Mouse (Mus musculus) small intestine, adult 2 months (tissue): Measurements from ENCODE around the gene S100a6. TPM values are rescaled to one million over a fixed set of nuclear protein-coding genes. Genes with fewer than 3 reads are reported as not detected.

ENCODE experiments used
- H3K27ac ChIP-seq: fragments of 200-500 bp; 2 replicates; pipeline ENCODE4 v1.5.1; 2012; ENCODE audit warnings: low read depth, low read length, control low read depth, inconsistent platforms; ENCODE audit not compliant: insufficient read depth
- H3K27me3 ChIP-seq: fragments of 200-500 bp; 2 replicates; pipeline ENCODE4 v1.6.1; 2012; ENCODE audit warnings: mild to moderate bottlenecking, moderate library complexity, low read length, inconsistent platforms; ENCODE audit not compliant: control insufficient read depth, insufficient read depth
- H3K36me3 ChIP-seq: fragments of 200-500 bp; 2 replicates; pipeline ENCODE4 v1.6.1; 2012; ENCODE audit warnings: mild to moderate bottlenecking, low read length, control low read depth, inconsistent platforms; ENCODE audit not compliant: control insufficient read depth, insufficient read depth
- H3K4me1 ChIP-seq: fragments of 200-500 bp; 2 replicates; pipeline ENCODE4 v1.6.1; 2012; ENCODE audit warnings: low read length, inconsistent platforms, mixed read lengths; ENCODE audit not compliant: control insufficient read depth, insufficient read depth, insufficient read length
- H3K4me3 ChIP-seq: fragments of 200-500 bp; 2 replicates; pipeline ENCODE4 v1.5.1; 2012; ENCODE audit warnings: low read depth, mild to moderate bottlenecking, control low read depth, inconsistent platforms, low read length, moderate library complexity
- CTCF ChIP-seq: fragments of 200-500 bp; IDR thresholded peaks from 2 replicates; pipeline ENCODE4 v1.5.1; 2012; ENCODE audit warnings: low read depth, mild to moderate bottlenecking, control low read depth, inconsistent platforms, low read length, moderate library complexity, mixed read lengths; ENCODE audit not compliant: insufficient replicate concordance, insufficient read length; ENCODE audit errors: extremely low read depth
- POLR2A ChIP-seq: fragments of 200-500 bp; IDR thresholded peaks from 2 replicates; pipeline ENCODE4 v1.6.1; 2012; ENCODE audit warnings: low read depth, mild to moderate bottlenecking, control low read depth, inconsistent platforms, low read length, moderate library complexity
- WGBS: fragments of 180-500 bp; shearing (Covaris S2); methylation state at CpG from one replicate; pipeline ENCODE4 v1.1.7; 2018; 5-methylcytosine and 5-hydroxymethylcytosine counted together
- polyA plus RNA-seq: library from polyadenylated mRNA; depleted of rRNA; stranded (reverse); fragments of >200 nt; gene quantifications from 2 replicates; pipeline ENCODE4 v1.2.3, GENCODE M21; 2012

The S100a6 gene
- polyA plus RNA-seq, 1 experiment = 234 TPM

DNA sequence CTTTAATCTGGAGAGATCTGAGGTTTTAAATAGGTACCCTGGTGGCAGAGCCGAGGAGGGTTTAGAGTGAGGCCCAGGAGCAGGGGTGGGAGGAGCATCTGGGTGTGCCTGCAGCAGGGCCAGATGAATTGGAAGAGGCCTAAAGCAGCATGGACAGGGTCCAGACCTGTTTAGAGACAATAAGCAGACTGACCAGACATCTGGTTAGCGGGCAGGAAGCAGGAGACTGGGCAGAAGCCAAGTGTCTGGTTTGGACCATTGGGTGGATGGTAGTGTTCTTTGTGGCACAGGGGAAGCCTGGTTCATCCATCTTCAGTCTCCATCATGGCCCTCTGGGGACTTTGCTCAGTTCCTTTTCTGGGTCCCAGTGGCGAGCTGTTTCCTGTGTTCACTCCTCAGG lies 28.8 kb upstream of the S100a6 start:
- H3K27ac ChIP-seq = no peak overlapping the region
- WGBS = 59% methylated on average over 3 of the region's 3 CpGs
- no peak overlapping the region for H3K4me3 ChIP-seq
- no peaks in the 10 kb centered on the region for H3K36me3 ChIP-seq
- TF ChIP-seq CTCF (no peak), POLR2A (no peak)
- peaks cover 30% of the 10 kb centered on the region for H3K4me1 ChIP-seq
- no peaks in the 10 kb centered on the region for H3K27me3 ChIP-seq

DNA sequence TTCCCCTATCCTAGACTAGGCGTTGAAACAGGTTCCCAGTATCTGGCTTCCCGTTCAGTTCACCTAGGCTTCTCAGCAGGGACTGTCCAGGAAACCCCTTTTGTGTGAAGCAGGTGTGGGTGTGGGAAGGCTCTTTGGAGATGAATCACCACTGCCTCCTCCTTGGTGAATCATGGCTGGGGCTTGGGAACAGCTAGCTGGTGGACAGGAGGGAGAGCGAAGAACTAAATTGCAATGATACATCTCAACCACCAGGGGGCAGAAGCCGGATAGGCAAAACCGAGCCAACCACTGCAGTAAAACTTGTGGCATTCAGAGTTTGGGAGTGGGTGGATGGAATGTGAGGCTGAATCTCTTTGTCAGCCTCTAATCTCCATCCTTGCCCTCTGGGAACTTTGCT lies 27.1 kb upstream of the S100a6 start:
- no peaks in the 10 kb centered on the region for H3K36me3 ChIP-seq
- no peak overlapping the region for H3K4me3 ChIP-seq
- TF ChIP-seq POLR2A (peak; percentile 34; the same call in 1 of the 2 replicates), CTCF (peak; percentile 89; the same call in 1 of the 2 replicates)
- peaks cover 30% of the 10 kb centered on the region for H3K4me1 ChIP-seq
- H3K27ac ChIP-seq = peak overlapping the region; percentile 62; the same call in 1 of the 2 replicates
- H3K27me3 ChIP-seq = no peaks in the 10 kb centered on the region
- WGBS = 19% methylated on average over 5 of the region's 5 CpGs

DNA sequence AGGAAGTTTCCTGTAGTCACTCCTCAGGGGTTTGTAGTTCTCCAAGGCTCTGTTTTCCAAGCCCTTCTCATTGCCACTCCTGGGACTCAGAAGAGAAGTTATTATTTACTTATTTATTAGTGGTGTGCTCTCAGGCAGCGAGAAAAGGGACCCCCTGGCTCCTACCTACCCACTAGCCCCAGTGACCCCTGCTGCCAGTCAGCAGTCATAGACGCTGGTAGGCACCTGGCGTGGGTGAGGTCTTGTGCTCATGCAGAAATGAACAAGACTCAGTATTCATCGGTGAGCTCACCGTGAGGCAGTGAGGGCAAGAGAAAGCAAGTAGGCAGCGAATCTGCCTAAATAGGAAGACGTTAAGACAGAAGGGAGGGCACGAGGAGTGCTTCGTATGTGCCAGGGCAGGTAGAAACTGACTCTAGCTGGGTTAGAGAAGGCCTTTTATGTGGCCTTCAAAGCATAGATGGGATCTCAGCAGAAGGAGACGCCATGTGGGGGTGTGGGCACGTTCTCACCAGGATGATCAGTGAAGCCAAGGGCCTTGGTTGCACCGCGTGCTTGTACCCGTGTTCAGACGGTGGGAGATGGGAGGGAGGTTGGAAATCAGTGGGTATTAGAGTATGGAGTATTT lies 26.6 kb upstream of the S100a6 start:
- Histone ChIP-seq H3K4me3 (no peak overlapping the region), H3K27me3 (no peaks in the 10 kb centered on the region), H3K27ac (peak overlapping the region; percentile 62), H3K36me3 (no peaks in the 10 kb centered on the region), H3K4me1 (peaks cover 30% of the 10 kb centered on the region)
- TF ChIP-seq CTCF (no peak), POLR2A (no peak)
- 79% methylated on average over 15 of the region's 15 CpGs for WGBS

DNA sequence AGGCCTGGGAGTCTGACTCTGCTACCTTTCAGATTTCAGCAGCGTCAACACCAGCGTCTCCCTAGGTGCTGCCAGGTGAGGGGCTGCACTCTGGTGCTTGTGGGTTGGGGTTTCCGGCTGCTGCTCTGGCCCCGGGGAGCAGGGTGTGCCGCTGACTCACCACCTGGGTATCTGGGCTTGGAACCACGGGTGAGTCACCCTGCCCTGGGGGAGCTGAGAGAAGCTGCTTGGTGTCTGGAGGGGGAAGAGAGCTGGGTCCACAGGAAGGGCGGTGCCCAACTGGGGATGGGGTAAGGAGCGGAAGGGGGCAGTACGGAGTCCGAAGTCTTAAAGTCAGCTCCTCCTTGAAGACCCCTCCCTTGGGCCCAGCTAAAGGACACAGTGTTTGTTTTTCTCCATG lies 25.8 kb upstream of the S100a6 start:
- Histone ChIP-seq H3K36me3 (no peaks in the 10 kb centered on the region), H3K4me1 (peaks cover 30% of the 10 kb centered on the region), H3K27ac (peak overlapping the region; percentile 71), H3K27me3 (no peaks in the 10 kb centered on the region), H3K4me3 (0 out of 2 replicates have a peak overlapping the region, but pooled peaks have one; percentile 2)
- 15% methylated on average over 10 of the region's 10 CpGs for WGBS
- TF ChIP-seq POLR2A = no peak
- no peak for TF ChIP-seq CTCF

DNA sequence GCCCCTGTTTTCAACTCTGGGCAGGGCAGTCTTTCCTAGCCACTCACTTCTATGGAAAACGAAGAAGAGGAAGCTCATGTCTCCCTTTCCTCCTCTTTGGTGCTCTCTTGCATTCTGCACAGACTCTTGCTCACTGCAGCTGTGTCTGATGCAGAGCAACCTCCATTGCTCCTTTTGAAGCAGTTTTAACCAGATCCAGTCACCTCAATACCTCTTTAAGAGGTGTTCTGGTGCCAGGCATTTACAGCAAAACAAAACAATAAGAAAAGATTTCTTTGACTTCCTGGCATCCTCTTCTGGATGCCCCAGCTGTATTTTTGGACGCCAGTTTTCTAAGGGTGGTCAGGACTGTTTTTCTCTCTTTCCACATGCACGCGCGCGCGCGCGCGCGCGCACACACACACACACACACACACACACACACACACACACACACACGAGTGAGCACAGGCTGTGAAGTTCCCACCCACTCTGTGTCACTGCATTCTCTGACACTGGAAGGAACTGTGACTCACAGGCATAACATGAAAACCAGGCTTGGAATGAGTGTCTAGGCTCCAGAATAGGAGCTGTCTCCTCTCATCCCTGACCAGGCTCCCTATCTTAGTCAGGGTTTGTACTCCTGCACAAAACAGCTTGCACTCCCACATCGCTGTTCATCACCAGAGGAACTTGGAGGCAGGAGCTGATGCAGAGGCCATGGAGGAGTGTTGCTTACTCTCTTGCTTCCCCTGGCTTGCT lies 25.2 kb upstream of the S100a6 start:
- Histone ChIP-seq H3K27ac (peak overlapping the region; percentile 71), H3K4me3 (0 out of 2 replicates have a peak overlapping the region, but pooled peaks have one; percentile 2), H3K36me3 (no peaks in the 10 kb centered on the region), H3K4me1 (peaks cover 30% of the 10 kb centered on the region), H3K27me3 (no peaks in the 10 kb centered on the region)
- TF ChIP-seq CTCF (no peak), POLR2A (no peak)
- 79% methylated on average over 14 of the region's 14 CpGs for WGBS

DNA sequence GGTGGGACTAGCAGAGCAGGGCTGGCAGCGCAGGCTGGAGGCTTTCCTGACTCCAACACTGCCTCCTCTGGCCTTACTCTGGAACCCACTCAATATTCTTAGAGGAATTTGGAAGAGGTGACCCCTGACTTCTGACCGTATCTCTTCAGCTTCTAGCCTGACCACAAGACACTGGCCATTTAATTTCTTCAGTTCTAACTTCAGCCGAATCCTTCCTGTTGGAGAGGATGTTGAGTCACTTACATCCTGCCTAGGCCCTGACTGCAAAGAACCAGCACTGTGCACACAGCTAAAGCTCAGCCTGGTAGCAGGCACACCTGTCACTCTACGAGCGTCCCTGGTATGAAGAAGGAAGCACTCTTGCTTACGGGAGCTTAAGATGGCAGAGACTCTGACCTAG lies 23.3 kb upstream of the S100a6 start:
- Histone ChIP-seq H3K4me1 (peaks cover 23% of the 10 kb centered on the region), H3K36me3 (no peaks in the 10 kb centered on the region), H3K27me3 (no peaks in the 10 kb centered on the region), H3K4me3 (no peak overlapping the region), H3K27ac (no peak overlapping the region)
- TF ChIP-seq CTCF = no peak
- no peak for TF ChIP-seq POLR2A
- 81% methylated on average over 6 of the region's 6 CpGs for WGBS

DNA sequence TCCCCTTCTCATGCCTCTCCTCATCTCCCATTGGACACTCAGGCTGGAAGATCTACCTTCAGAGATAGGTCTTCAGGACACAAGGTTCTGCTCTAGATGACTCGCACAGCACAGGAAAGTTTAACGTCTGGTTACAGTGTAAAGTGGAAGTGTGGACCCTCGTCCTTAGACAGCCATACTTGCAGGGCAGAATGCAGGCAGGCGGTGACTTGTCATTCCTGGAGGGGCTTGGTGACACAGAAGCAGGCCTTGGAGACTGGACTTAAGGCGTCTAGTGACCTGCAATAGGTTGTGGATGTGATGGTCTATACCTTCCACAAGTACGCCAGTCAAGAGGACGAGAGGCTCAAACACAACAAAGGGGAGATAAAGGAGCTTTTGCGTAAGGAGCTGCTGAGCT lies 22.7 kb upstream of the S100a6 start, which contains the start of gene S100a2:
Gene S100a2 (plus strand): TSS at position 301 of the 400 bp plus-strand sequence.
- Histone ChIP-seq H3K4me3 (no peak within 1 kb of the TSS), H3K36me3 (no peaks in the 10 kb centered on the region), H3K4me1 (peaks cover 23% of the 10 kb centered on the region), H3K27ac (no peak within 1 kb of the TSS), H3K27me3 (no peaks in the 10 kb centered on the region)
- 90% methylated on average over 8 of the region's 8 CpGs for WGBS
- TF ChIP-seq CTCF = no peak
- no peak for TF ChIP-seq POLR2A
